In genomic region chr8:105933762-105934161, GRCm38 (mm10) we compare ENCODE assay signal across 15 mouse cellular contexts.
"Had no signal": no experiment of that assay in that cellular context is flagged by ENCODE, and none has a peak within 500 bp of the region (broad histone marks: within the 10 kb centered on the region; RNA-seq: fewer than 3 reads in every experiment).

Gene Ctrl (minus strand): TSS chr8:105933862.

- H3K27ac ChIP-seq: kidney, postnatal 0 days; layer of hippocampus, adult 2 months; limb, embryonic 10.5 days had no signal

- H3K4me2 ChIP-seq: limb, embryonic 13.5 days; midbrain, embryonic 11.5 days had no signal

- H3K9ac ChIP-seq: limb, embryonic 13.5 days; liver, embryonic 15.5 days had no signal

- DNase-seq: kidney, adult 18-20 months; kidney, postnatal 25 days; layer of hippocampus, adult 9-11 months; lung, adult 2 months; lung, postnatal 14 days; lung, postnatal 4 days; midbrain, embryonic 14.5 days; thymus, adult 18-20 months; thymus, postnatal 36 days had no signal

- H3K27me3 ChIP-seq: limb, embryonic 13.5 days; liver, embryonic 15.5 days had no signal

- H3K4me3 ChIP-seq: layer of hippocampus, adult 2 months; limb, embryonic 10.5 days; limb, embryonic 13.5 days; liver, embryonic 15.5 days had no signal

- H3K9me3 ChIP-seq: limb, embryonic 10.5 days; limb, embryonic 13.5 days; liver, embryonic 15.5 days had no signal
